Mouse (Mus musculus) forebrain, embryonic 14.5 days (tissue): Measurements from ENCODE around the gene Kazn. TPM values are rescaled to one million over a fixed set of nuclear protein-coding genes. Genes with fewer than 3 reads are reported as not detected.

Experiments
- ATAC-seq: fragments of 200-750 bp; cut with Nextera tagmentation; 2 replicates; pipeline ENCODE4 v1.8.0; 2017; ENCODE audit warnings: mild to moderate bottlenecking, moderate library complexity
- DNase-seq: peaks from one replicate; pipeline ENCODE4 v3.0.0-alpha.2; 2015; ENCODE audit warnings: low spot score
- H3K27ac ChIP-seq: fragments of 300-500 bp; sonication (generic); 2 replicates; pipeline ENCODE4 v1.5.1; 2014; ENCODE audit warnings: low read depth, mild to moderate bottlenecking, control low read depth, low read length, moderate library complexity
- H3K27me3 ChIP-seq: fragments of 300-500 bp; sonication (generic); replicated peaks from 2 replicates; pipeline ENCODE4 v1.6.1; 2014; ENCODE audit warnings: low read length, control low read depth, mixed read lengths; ENCODE audit not compliant: control insufficient read depth, insufficient read depth
- H3K36me3 ChIP-seq: fragments of 300-500 bp; sonication (generic); 2 replicates; pipeline ENCODE4 v1.6.1; 2014; ENCODE audit warnings: low read length, control low read depth; ENCODE audit not compliant: control insufficient read depth, insufficient read depth
- H3K4me1 ChIP-seq: fragments of 300-500 bp; sonication (generic); 2 replicates; pipeline ENCODE4 v1.6.1; 2014; ENCODE audit warnings: antibody characterized with exemption, low read length, control low read depth; ENCODE audit not compliant: control insufficient read depth, insufficient read depth
- H3K4me2 ChIP-seq: fragments of 300-500 bp; sonication (generic); 2 replicates; pipeline ENCODE4 v1.6.1; 2014; ENCODE audit warnings: mild to moderate bottlenecking, control low read depth, low read length
- H3K4me3 ChIP-seq: fragments of 300-500 bp; sonication (generic); 2 replicates; pipeline ENCODE4 v1.5.1; 2014; ENCODE audit warnings: low read depth, low read length, control low read depth
- H3K9ac ChIP-seq: fragments of 300-500 bp; sonication (generic); 2 replicates; pipeline ENCODE4 v1.6.1; 2014; ENCODE audit warnings: mild to moderate bottlenecking, low read length, control low read depth, moderate library complexity
- H3K9me3 ChIP-seq: fragments of 300-500 bp; sonication (generic); replicated peaks from 2 replicates; pipeline ENCODE4 v1.6.1; 2016; ENCODE audit warnings: low read length, control low read depth, mixed read lengths; ENCODE audit not compliant: control insufficient read depth
- WGBS: fragments of 180-500 bp; shearing (Covaris S2); extraction: QIAGEN DNeasy Blood & Tissue Kit; methylation state at CpG from one replicate; pipeline ENCODE4 v1.1.7; 2014; 5-methylcytosine and 5-hydroxymethylcytosine counted together
- polyA plus RNA-seq: library from polyadenylated mRNA; unstranded; fragments of >200 nt; fragmentation: Nextera tagmentation; extraction: Ambion mirVana; gene quantifications from 2 replicates; pipeline ENCODE4 v1.2.1, GENCODE M21; 2014

Gene Kazn
- polyA plus RNA-seq, 1 experiment from 2014 or later, result 11.5 TPM

GRCm38 (mm10) chr4:142053261-142053660 lies 185.9 kb downstream of the Kazn start:
- no peaks in the 10 kb centered on the region for H3K27me3 ChIP-seq
- no peaks in the 10 kb centered on the region for H3K9me3 ChIP-seq
- H3K27ac ChIP-seq, result no peak overlapping the region
- DNase-seq (no peak), ATAC-seq (no peak)
- no peaks in the 10 kb centered on the region for H3K4me1 ChIP-seq
- no peak overlapping the region for H3K4me3 ChIP-seq
- no peak overlapping the region for H3K9ac ChIP-seq
- WGBS, result 71% methylated on average over 4 of the region's 4 CpGs
- H3K36me3 ChIP-seq, result no peaks in the 10 kb centered on the region
- no peak overlapping the region for H3K4me2 ChIP-seq

DNA sequence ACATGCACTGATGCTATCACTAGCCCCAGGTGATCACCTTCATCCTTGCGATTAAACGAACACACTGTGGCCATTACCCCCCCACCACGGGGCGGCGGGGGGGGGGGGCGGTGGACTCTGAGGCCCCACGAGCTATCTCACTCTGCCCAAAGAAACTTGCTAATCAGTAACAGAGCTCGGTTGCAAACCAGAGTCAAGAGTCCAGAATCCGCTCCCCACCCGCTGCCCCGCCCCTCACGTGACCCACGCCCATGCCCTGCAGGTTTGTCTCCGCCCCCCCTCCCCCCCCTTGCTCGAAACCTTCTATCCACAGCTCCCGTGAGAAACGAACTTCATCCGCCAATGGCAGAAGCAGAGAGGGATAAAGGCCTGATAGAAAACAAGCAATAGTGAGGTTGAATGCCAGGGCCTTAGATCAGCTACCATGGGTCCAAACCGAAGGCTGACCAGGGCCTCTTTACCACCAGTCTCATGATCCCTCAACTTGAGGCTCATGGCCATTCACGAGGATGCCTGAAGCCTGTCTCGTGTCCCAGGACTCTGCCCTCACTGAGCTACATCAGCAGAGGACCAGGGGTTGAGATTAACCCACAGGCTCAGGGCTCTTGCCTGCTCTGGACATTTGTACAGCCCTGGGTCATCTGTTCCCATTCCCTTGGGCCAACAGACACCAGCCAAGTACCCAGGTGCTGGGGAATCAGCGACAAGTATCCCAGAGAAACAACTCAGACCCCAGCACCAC lies 186.6 kb downstream of the Kazn start:
- no peak overlapping the region for H3K27ac ChIP-seq
- no peak for DNase-seq
- no peak overlapping the region for H3K4me2 ChIP-seq
- no peaks in the 10 kb centered on the region for H3K4me1 ChIP-seq
- H3K9me3 ChIP-seq, result no peaks in the 10 kb centered on the region
- WGBS, result 60% methylated on average over 22 of the region's 22 CpGs
- no peak for ATAC-seq
- H3K9ac ChIP-seq, result no peak overlapping the region
- no peak overlapping the region for H3K4me3 ChIP-seq
- H3K27me3 ChIP-seq, result no peaks in the 10 kb centered on the region
- H3K36me3 ChIP-seq, result no peaks in the 10 kb centered on the region

Other genes with a start within 250 kb of the Kazn start
- gene Fhad1, start 224.3 kb downstream of the Kazn start, polyA plus RNA-seq, result 1.3 and 2.2 TPM in 2 replicates
- 6.2 and 6.5 TPM in 2 replicates for gene Tmem51, start 155.1 kb downstream of the Kazn start, polyA plus RNA-seq